In genomic region chr17:9042723-9043122, GRCm38 (mm10) we compare ENCODE assay signal across 8 mouse cellular contexts. TPM values are rescaled to one million over a fixed set of nuclear protein-coding genes. Genes with fewer than 3 reads are reported as not detected.
DNase-seq lines count a peak whose midpoint lies in the region; ATAC-seq and TF ChIP-seq lines count a peak whose summit lies in the region.

No protein-coding gene starts in this region.

- H3K4me2 ChIP-seq in embryonic facial prominence, embryonic 11.5 days (ENCODE audit: low read depth, low read length): no peak overlapping the region

- H3K27ac ChIP-seq in heart, adult 2 months: no peak overlapping the region
- H3K27ac ChIP-seq in embryonic facial prominence, embryonic 11.5 days (replicated peaks; ENCODE audit: low read depth, low read length): no peak overlapping the region

- no peaks in the 10 kb centered on the region for H3K79me2 ChIP-seq in heart, adult 2 months (replicated peaks; ENCODE audit: control insufficient read depth, insufficient read depth, low read length)

- no peak for TF ChIP-seq POLR2A in heart, adult 2 months (IDR thresholded peaks at IDR 0.05; ENCODE audit: insufficient read depth, low read depth, low read length)

- ATAC-seq in embryonic facial prominence, embryonic 11.5 days (replicated peaks; ENCODE audit: insufficient number of reproducible peaks, low FRiP score, low TSS enrichment, low read depth): no peak

- WGBS in heart, adult 2 months: 52% methylated on average over 2 of the region's 2 CpGs
- WGBS in embryonic facial prominence, embryonic 11.5 days: 45% methylated on average over 2 of the region's 2 CpGs

- no peaks in the 10 kb centered on the region for H3K27me3 ChIP-seq in heart, adult 2 months (ENCODE audit: control insufficient read depth, insufficient read depth, low read length)
- no peaks in the 10 kb centered on the region for H3K27me3 ChIP-seq in embryonic facial prominence, embryonic 11.5 days (ENCODE audit: control insufficient read depth, insufficient read depth, low read length)
- no peaks in the 10 kb centered on the region for H3K27me3 ChIP-seq in splenic B cell, adult 2 months (ENCODE audit: control insufficient read depth, insufficient read depth, low read length, poor library complexity, severe bottlenecking)

- H3K4me3 ChIP-seq in heart, adult 2 months: no peak overlapping the region
- H3K4me3 ChIP-seq in embryonic facial prominence, embryonic 11.5 days (ENCODE audit: low read depth, low read length): no peak overlapping the region

- TF ChIP-seq EP300 in heart, adult 2 months (IDR thresholded peaks at IDR 0.05; ENCODE audit: insufficient read depth, low read depth, low read length): no peak

- no peaks in the 10 kb centered on the region for H3K4me1 ChIP-seq in heart, adult 2 months (ENCODE audit: control insufficient read depth, insufficient read depth, low read length)
- no peaks in the 10 kb centered on the region for H3K4me1 ChIP-seq in embryonic facial prominence, embryonic 11.5 days (ENCODE audit: control insufficient read depth, insufficient read depth, low read length)

- TF ChIP-seq CTCF in heart, adult 2 months (IDR thresholded peaks at IDR 0.05): peak; percentile 76

- H3K36me3 ChIP-seq in heart, adult 2 months (ENCODE audit: control insufficient read depth, insufficient read depth, low read length): no peaks in the 10 kb centered on the region
- H3K36me3 ChIP-seq in embryonic facial prominence, embryonic 11.5 days (replicated peaks; ENCODE audit: control insufficient read depth, insufficient read depth, low read depth, low read length): no peaks in the 10 kb centered on the region
- no peaks in the 10 kb centered on the region for H3K36me3 ChIP-seq in splenic B cell, adult 2 months (ENCODE audit: control insufficient read depth, insufficient read depth, low read length, poor library complexity, severe bottlenecking)

- DNase-seq in heart, adult 2 months: peak in 1 of 2 experiments; percentile 26
- no peak for DNase-seq in heart, postnatal 25 days (ENCODE audit: low spot score)
- DNase-seq in right cerebral cortex, postnatal 4 days: peak; percentile 38
- no peak for DNase-seq in right cerebral cortex, postnatal 36 days (ENCODE audit: low spot score in 2 of 2)
- peak; percentile 48 for DNase-seq in embryonic facial prominence, embryonic 11.5 days (ENCODE audit: low spot score)
- peak; percentile 41 for DNase-seq in splenic B cell, adult 2 months (ENCODE audit: low read depth, low spot score)
- DNase-seq in right cerebral cortex, postnatal 14 days: no peak
- no peak for DNase-seq in left cerebral cortex, postnatal 36 days (ENCODE audit: low spot score in 2 of 2)

- H3K9me3 ChIP-seq in embryonic facial prominence, embryonic 11.5 days (replicated peaks; ENCODE audit: control insufficient read depth, low read length): no peaks in the 10 kb centered on the region

- intact Hi-C loops in heart, adult 2 months (cut with DNase I): no loop called here
- intact Hi-C loops in heart, postnatal 25 days (cut with DNase I): no loop called here
- intact Hi-C loops in left cerebral cortex, postnatal 36 days (cut with DNase I): no loop called here

- H3K9ac ChIP-seq in heart, adult 2 months (ENCODE audit: low read depth, low read length): no peak overlapping the region
- no peak overlapping the region for H3K9ac ChIP-seq in embryonic facial prominence, embryonic 11.5 days (replicated peaks; ENCODE audit: low read length)

RNA-seq across cellular contexts. Expression of gene 1700010I14Rik, which starts 54.6 kb away (rescaled TPM):
- total RNA-seq in heart, adult 2 months (2021): under 1 TPM; 0.23 to 0.29 TPM
- polyA plus RNA-seq in heart, adult 2 months (2012; rRNA removed): 0.12 and 0.15 TPM in 2 replicates
- total RNA-seq in heart, postnatal 25 days (2021): under 1 TPM; 0.42 TPM
- 1.6 and 2.2 TPM in 2 replicates for polyA plus RNA-seq in embryonic facial prominence, embryonic 11.5 days (2014; fragmentation: Nextera tagmentation; extraction: Ambion mirVana)
- total RNA-seq in left cerebral cortex, postnatal 36 days (2021): 1 to 10 TPM in 1 of 2 experiments, under 1 TPM in 1; 0.94 to 1.6 TPM

Comparison
In these comparisons a context has a peak if more than half of its experiments do, and no peak if none do; other contexts are left out.
1. DNase-seq: peak in right cerebral cortex, postnatal 4 days (single experiment), embryonic facial prominence, embryonic 11.5 days (single experiment) and splenic B cell, adult 2 months (single experiment); none in heart, postnatal 25 days (single experiment), right cerebral cortex, postnatal 36 days (0 of 2), right cerebral cortex, postnatal 14 days (single experiment) and left cerebral cortex, postnatal 36 days (0 of 2).